Mouse (Mus musculus) CH12.LX (cell line): Measurements from ENCODE around the gene Nfkbia. TPM values are rescaled to one million over a fixed set of nuclear protein-coding genes. Genes with fewer than 3 reads are reported as not detected.

Source experiments
- DNase-seq: peaks from one replicate; pipeline ENCODE4 v3.0.0-alpha.2; 2013; ENCODE audit errors: extremely low read depth
- H3K27ac ChIP-seq: 2 replicates; pipeline ENCODE4 v1.5.1; 2012; ENCODE audit warnings: low read depth, mild to moderate bottlenecking, control low read depth, moderate library complexity; ENCODE audit not compliant: insufficient read depth
- H3K27me3 ChIP-seq: replicated peaks from 2 replicates; pipeline ENCODE3; 2012; ENCODE audit warnings: inconsistent platforms
- H3K36me3 ChIP-seq, 2 experiments: replicated peaks in 1 of 2; 2 replicates each; pipeline versions ENCODE3 to v1.6.1; 2012; ENCODE audit warnings: inconsistent platforms in 1 of 2, low read length in 1 of 2, mild to moderate bottlenecking in 1 of 2, mixed read lengths in 1 of 2, moderate library complexity in 1 of 2; ENCODE audit not compliant: control insufficient read depth in 1 of 2, insufficient read depth in 1 of 2
- H3K4me1 ChIP-seq, 2 experiments: 2 replicates each; pipeline ENCODE4 v1.6.1; 2012; ENCODE audit warnings: inconsistent platforms in 1 of 2, moderate library complexity in 1 of 2; ENCODE audit not compliant: insufficient read depth in 2 of 2, control insufficient read depth in 1 of 2
- H3K4me2 ChIP-seq: 2 replicates; pipeline ENCODE4 v1.6.1; 2012; ENCODE audit warnings: low read depth, mild to moderate bottlenecking, control low read depth; ENCODE audit not compliant: poor library complexity, insufficient read depth, severe bottlenecking
- H3K4me3 ChIP-seq, 3 experiments: fragments of 150-350 bp in 1 of 3; sonication (generic) in 1 of 3; replicated peaks in 1 of 3; 2 replicates each; pipeline versions ENCODE3 to v1.5.1; 2011 to 2012; ENCODE audit warnings: low read depth in 2 of 3, low read length in 2 of 3, mild to moderate bottlenecking in 2 of 3, moderate library complexity in 2 of 3, control low read depth in 1 of 3, improper control_type of control experiment in 1 of 3, inconsistent platforms in 1 of 3, mixed read lengths in 1 of 3; ENCODE audit not compliant: poor library complexity in 1 of 3
- H3K79me2 ChIP-seq: replicated peaks from 2 replicates; pipeline ENCODE4 v1.6.1; 2012; ENCODE audit warnings: mild to moderate bottlenecking, moderate library complexity; ENCODE audit not compliant: control insufficient read depth, poor library complexity, insufficient read depth, severe bottlenecking; ENCODE audit errors: extremely low read depth
- H3K9ac ChIP-seq: 2 replicates; pipeline ENCODE4 v1.6.1; 2012; ENCODE audit warnings: low read depth, mild to moderate bottlenecking, control low read depth, moderate library complexity; ENCODE audit not compliant: insufficient read depth
- H3K9me3 ChIP-seq: replicated peaks from 2 replicates; pipeline ENCODE3; 2012; ENCODE audit warnings: low read length, inconsistent platforms, mixed read lengths
- BHLHE40 ChIP-seq: IDR thresholded peaks from 2 replicates; pipeline ENCODE4 v1.6.1; 2011; ENCODE audit warnings: mild to moderate bottlenecking, low read depth, low read length, improper control_type of control experiment
- CHD1 ChIP-seq: IDR thresholded peaks from 2 replicates; pipeline ENCODE4 v1.6.1; 2012; ENCODE audit warnings: low read depth, low read length, improper control_type of control experiment, inconsistent platforms
- CHD2 ChIP-seq: IDR thresholded peaks from 2 replicates; pipeline ENCODE4 v1.6.1; 2011; ENCODE audit warnings: low read length, improper control_type of control experiment
- CTCF ChIP-seq, 2 experiments: IDR thresholded peaks in 1 of 2; conservative IDR thresholded peaks in 1 of 2; 2 replicates each; pipeline ENCODE4 v1.5.1; 2011 to 2012; ENCODE audit warnings: low read depth in 2 of 2, low read length in 2 of 2, improper control_type of control experiment in 1 of 2, inconsistent platforms in 1 of 2, mild to moderate bottlenecking in 1 of 2, moderate library complexity in 1 of 2
- E2F4 ChIP-seq: IDR thresholded peaks from 2 replicates; pipeline ENCODE4 v1.6.1; 2011; ENCODE audit warnings: low read depth, low read length, improper control_type of control experiment; ENCODE audit not compliant: insufficient replicate concordance
- EP300 ChIP-seq: IDR thresholded peaks from 2 replicates; pipeline ENCODE4 v1.6.1; 2011; ENCODE audit warnings: low read length, improper control_type of control experiment
- ETS1 ChIP-seq: conservative IDR thresholded peaks from 2 replicates; pipeline ENCODE4 v1.6.1; 2012; ENCODE audit warnings: low read depth, mild to moderate bottlenecking, inconsistent platforms, low read length, improper control_type of control experiment, moderate library complexity
- HCFC1 ChIP-seq: IDR thresholded peaks from 2 replicates; pipeline ENCODE4 v1.6.1; 2012; ENCODE audit warnings: low read depth, mild to moderate bottlenecking, inconsistent platforms, low read length, improper control_type of control experiment
- IRF4 ChIP-seq: IDR thresholded peaks from 2 replicates; pipeline ENCODE4 v1.6.1; 2014; ENCODE audit warnings: low read depth, mild to moderate bottlenecking, inconsistent platforms, low read length, improper control_type of control experiment
- JUN ChIP-seq: IDR thresholded peaks from 2 replicates; pipeline ENCODE4 v1.6.1; 2011; ENCODE audit warnings: low read depth, mild to moderate bottlenecking, low read length, improper control_type of control experiment, moderate library complexity; ENCODE audit not compliant: insufficient read depth
- JUND ChIP-seq: conservative IDR thresholded peaks from 2 replicates; pipeline ENCODE4 v1.6.1; 2011; ENCODE audit warnings: low read depth, low read length, improper control_type of control experiment
- KAT2A ChIP-seq: IDR thresholded peaks from 2 replicates; pipeline ENCODE4 v1.6.1; 2012; ENCODE audit warnings: low read length, improper control_type of control experiment, inconsistent platforms; ENCODE audit not compliant: insufficient replicate concordance
- MAFK ChIP-seq: IDR thresholded peaks from 2 replicates; pipeline ENCODE4 v1.6.1; 2011; ENCODE audit warnings: low read length, improper control_type of control experiment; ENCODE audit not compliant: insufficient replicate concordance
- MAZ ChIP-seq: IDR thresholded peaks from 2 replicates; pipeline ENCODE4 v1.6.1; 2012; ENCODE audit warnings: low read depth, mild to moderate bottlenecking, inconsistent platforms, low read length, improper control_type of control experiment, moderate library complexity
- MEF2A ChIP-seq: IDR thresholded peaks from 2 replicates; pipeline ENCODE4 v1.6.1; 2014; ENCODE audit warnings: low read depth, mild to moderate bottlenecking, inconsistent platforms, low read length, improper control_type of control experiment, borderline replicate concordance
- MXI1 ChIP-seq: IDR thresholded peaks from 2 replicates; pipeline ENCODE4 v1.6.1; 2011; ENCODE audit warnings: mild to moderate bottlenecking, low read depth, low read length, improper control_type of control experiment
- MYC ChIP-seq: IDR thresholded peaks from 2 replicates; pipeline ENCODE4 v1.6.1; 2011; ENCODE audit warnings: low read depth, mild to moderate bottlenecking, improper control_type of control experiment, low read length
- NELFE ChIP-seq: IDR thresholded peaks from 2 replicates; pipeline ENCODE4 v1.6.1; 2011; ENCODE audit warnings: low read depth, low read length, improper control_type of control experiment
- NRF1 ChIP-seq: IDR thresholded peaks from 2 replicates; pipeline ENCODE4 v1.6.1; 2014; ENCODE audit warnings: low read depth, mild to moderate bottlenecking, inconsistent platforms, low read length, improper control_type of control experiment, moderate library complexity
- POLR2A ChIP-seq: IDR thresholded peaks from 2 replicates; pipeline ENCODE4 v1.6.1; 2011; ENCODE audit warnings: low read depth, mild to moderate bottlenecking, improper control_type of control experiment, low read length
- POLR2AphosphoS2 ChIP-seq: IDR thresholded peaks from 2 replicates; pipeline ENCODE4 v1.6.1; 2011; ENCODE audit warnings: low read depth, low read length, improper control_type of control experiment
- SMC3 ChIP-seq: IDR thresholded peaks from 2 replicates; pipeline ENCODE4 v1.6.1; 2011; ENCODE audit warnings: low read depth, low read length, improper control_type of control experiment
- TBP ChIP-seq: conservative IDR thresholded peaks from 2 replicates; pipeline ENCODE4 v1.6.1; 2011; ENCODE audit warnings: low read depth, low read length, improper control_type of control experiment
- UBTF ChIP-seq: IDR thresholded peaks from 2 replicates; pipeline ENCODE4 v1.6.1; 2012; ENCODE audit warnings: low read depth, mild to moderate bottlenecking, inconsistent platforms, low read length, improper control_type of control experiment, moderate library complexity
- ZC3H11A ChIP-seq: IDR thresholded peaks from 2 replicates; pipeline ENCODE4 v1.6.1; 2012; ENCODE audit warnings: low read depth, mild to moderate bottlenecking, inconsistent platforms, low read length, improper control_type of control experiment
- ZKSCAN1 ChIP-seq: IDR thresholded peaks from 2 replicates; pipeline ENCODE4 v1.6.1; 2012; ENCODE audit warnings: low read depth, inconsistent platforms, low read length, improper control_type of control experiment, borderline replicate concordance
- ZMIZ1 ChIP-seq: IDR thresholded peaks from 2 replicates; pipeline ENCODE4 v1.6.1; 2012; ENCODE audit warnings: low read depth, mild to moderate bottlenecking, inconsistent platforms, low read length, improper control_type of control experiment
- dilution Hi-C: fragments of 300-500 bp; cut with MboI; formaldehyde crosslinking; loops from 2 replicates; pipeline ENCODE4 v1.14.3; 2020; ENCODE audit warnings: low sequenced_read_pairs; ENCODE audit not compliant: extremely low pct_unique_long_range_greater_than_20kb, extremely low pct_ligation_motif_present
- in situ Hi-C: fragments of 300-500 bp; cut with MboI; formaldehyde crosslinking; loops from 3 replicates; pipeline ENCODE4 v1.14.3; 2019; ENCODE audit warnings: low sequenced_read_pairs, low pct_ligation_motif_present, low pct_unique_long_range_greater_than_20kb, mixed read lengths
- polyA plus RNA-seq: library from polyadenylated mRNA; unstranded; fragments of >175 nt; gene quantifications from 2 replicates; pipeline ENCODE4 v1.2.1, GENCODE M21; 2012; ENCODE audit warnings: low read depth; ENCODE audit not compliant: insufficient read length
- total RNA-seq, 2 experiments: library from RNA; depleted of rRNA; stranded (reverse); fragments of 300-350 nt in 1 of 2; fragments of >200 nt in 1 of 2; gene quantifications; 2 replicates each; pipeline ENCODE4 v1.2.3; 2012 to 2014

Nfkbia gene
- total and polyA plus RNA-seq, 3 experiments: 143 to 702 (median 178) TPM

GRCm38 (mm10) chr12:55491516-55492183 is 797 bp downstream of the Nfkbia start (continued):
- TF ChIP-seq MXI1: peak; percentile 39; the same call in 1 of the 2 replicates

- in situ Hi-C loops: loop anchor here (5.0 to 10.0 kb wide), 2 partner anchors 49 to 106 kb away; partner anchors contain the start of gene Psma6
- H3K36me3 ChIP-seq: peaks cover 37 to 52% of the 10 kb centered on the region in 2 experiments
These were observed 1.6 kb downstream of the Nfkbia start for GRCm38 (mm10) chr12:55490722-55491449.

GRCm38 (mm10) chr12:55489986-55490721 is 2.3 kb downstream of the Nfkbia start:
- H3K27me3 ChIP-seq: no peaks in the 10 kb centered on the region
- peaks cover 13 to 55% of the 10 kb centered on the region in 2 experiments for H3K4me1 ChIP-seq
- peak overlapping the region; percentile 82 for H3K9ac ChIP-seq
- H3K27ac ChIP-seq: peak overlapping the region; percentile 98
- H3K36me3 ChIP-seq: peaks cover 41 to 58% of the 10 kb centered on the region in 2 experiments
- peak overlapping the region; percentile 81 to 94 (median 89) for H3K4me3 ChIP-seq
- peak overlapping the region; percentile 89 for H3K4me2 ChIP-seq
- no peak for DNase-seq
- peaks cover 30% of the 10 kb centered on the region for H3K79me2 ChIP-seq
- no peaks in the 10 kb centered on the region for H3K9me3 ChIP-seq
- dilution Hi-C loops (no loop called here), in situ Hi-C loops (loop anchor here (5.0 to 10.0 kb wide), 2 partner anchors 48 to 105 kb away; partner anchors contain the start of gene Psma6)
- TF ChIP-seq ZKSCAN1: no peak
- TF ChIP-seq MAZ: no peak
- TF ChIP-seq SMC3: no peak; the same call in none of the 2 replicates
- no peak for TF ChIP-seq JUN
- no peak for TF ChIP-seq NRF1
- TF ChIP-seq KAT2A: 0 out of 2 replicates have a peak, but pooled peaks have one; percentile 37
- TF ChIP-seq IRF4: no peak
- no peak for TF ChIP-seq EP300
- TF ChIP-seq CTCF (conservative IDR thresholded peaks at IDR 0.05 in 1 of 2, IDR thresholded peaks at IDR 0.05 in 1 of 2; ENCODE audit: low read depth in 2 of 2, low read length in 2 of 2): peak in 1 of 2 experiments; percentile 21; a peak in 1 of 4 replicates
- peak; percentile 79 for TF ChIP-seq CHD1
- no peak for TF ChIP-seq E2F4
- no peak for TF ChIP-seq MEF2A
- TF ChIP-seq ZMIZ1: no peak; the same call in none of the 2 replicates
- TF ChIP-seq JUND: no peak
- TF ChIP-seq NELFE: no peak
- no peak for TF ChIP-seq ETS1

More at GRCm38 (mm10) chr12:55490722-55491449, 1.6 kb downstream of the Nfkbia start:
- H3K79me2 ChIP-seq: peaks cover 30% of the 10 kb centered on the region
- H3K4me1 ChIP-seq: peaks cover 9 to 55% of the 10 kb centered on the region in 2 experiments
- peak overlapping the region; percentile 81 to 94 (median 89) for H3K4me3 ChIP-seq
- no peaks in the 10 kb centered on the region for H3K27me3 ChIP-seq
- H3K27ac ChIP-seq: peak overlapping the region; percentile 98
- DNase-seq: no peak
- dilution Hi-C loops: no loop called here
- H3K9me3 ChIP-seq: no peaks in the 10 kb centered on the region
- H3K4me2 ChIP-seq: peak overlapping the region; percentile 19; the same call in 1 of the 2 replicates
- peak overlapping the region; percentile 82 for H3K9ac ChIP-seq
- TF ChIP-seq ZMIZ1: no peak; the same call in 1 of the 2 replicates
- peak; percentile 96 for TF ChIP-seq POLR2AphosphoS2
- 0 out of 2 replicates have a peak, but pooled peaks have one; percentile 11 for TF ChIP-seq IRF4
- no peak for TF ChIP-seq NRF1
- TF ChIP-seq NELFE: no peak
- TF ChIP-seq MEF2A: no peak
- TF ChIP-seq MAFK: no peak
- TF ChIP-seq SMC3: no peak
- TF ChIP-seq CHD2: no peak
- peak; percentile 96 for TF ChIP-seq CHD1
- no peak for TF ChIP-seq HCFC1
- no peak; the same call in 1 of the 2 replicates for TF ChIP-seq POLR2A
- TF ChIP-seq ZC3H11A: no peak
- no peak for TF ChIP-seq MAZ
- TF ChIP-seq TBP: 0 out of 2 replicates have a peak, but pooled peaks have one; percentile 13
- TF ChIP-seq BHLHE40: no peak
- TF ChIP-seq MXI1: no peak
- TF ChIP-seq UBTF: peak; percentile 54
- TF ChIP-seq MYC: no peak
